Mouse (Mus musculus) heart, embryonic 16.5 days (tissue): Measurements from ENCODE around the gene Macrod2. TPM values are rescaled to one million over a fixed set of nuclear protein-coding genes. Genes with fewer than 3 reads are reported as not detected.

Source experiments
- ATAC-seq: fragments of 200-750 bp; cut with Nextera tagmentation; replicated peaks from 2 replicates; pipeline ENCODE4 v1.8.0; 2017; ENCODE audit warnings: moderate number of reproducible peaks; ENCODE audit not compliant: insufficient read depth, low FRiP score; ENCODE audit errors: extremely low read depth
- H3K27ac ChIP-seq: fragments of 300-500 bp; sonication (generic); 2 replicates; pipeline ENCODE4 v1.5.1; 2014; ENCODE audit warnings: mild to moderate bottlenecking, low read length, control low read depth, moderate library complexity
- H3K27me3 ChIP-seq: fragments of 300-500 bp; sonication (generic); 2 replicates; pipeline ENCODE4 v1.6.1; 2014; ENCODE audit warnings: low read length, mixed read lengths; ENCODE audit not compliant: control insufficient read depth, insufficient read depth
- H3K36me3 ChIP-seq: fragments of 300-500 bp; sonication (generic); 2 replicates; pipeline ENCODE4 v1.6.1; 2014; ENCODE audit not compliant: control insufficient read depth, insufficient read depth
- H3K4me1 ChIP-seq: fragments of 300-500 bp; sonication (generic); 2 replicates; pipeline ENCODE4 v1.6.1; 2014; ENCODE audit warnings: low read length, mixed read lengths; ENCODE audit not compliant: control insufficient read depth, insufficient read depth
- H3K4me2 ChIP-seq: fragments of 300-500 bp; sonication (generic); 2 replicates; pipeline ENCODE4 v1.6.1; 2014; ENCODE audit warnings: low read depth, mild to moderate bottlenecking, control low read depth, low read length
- H3K4me3 ChIP-seq: fragments of 300-500 bp; sonication (generic); 2 replicates; pipeline ENCODE4 v1.5.1; 2014; ENCODE audit warnings: mild to moderate bottlenecking, control low read depth, low read length
- H3K9ac ChIP-seq: fragments of 300-500 bp; sonication (generic); 2 replicates; pipeline ENCODE4 v1.6.1; 2014; ENCODE audit warnings: low read length, control low read depth
- H3K9me3 ChIP-seq: fragments of 300-500 bp; sonication (generic); replicated peaks from 2 replicates; pipeline ENCODE4 v1.6.1; 2016; ENCODE audit warnings: low read length; ENCODE audit not compliant: control insufficient read depth
- WGBS: fragments of 180-500 bp; shearing (Covaris S2); extraction: QIAGEN DNeasy Blood & Tissue Kit; methylation state at CpG from one replicate; pipeline ENCODE4 v1.1.7; 2014; 5-methylcytosine and 5-hydroxymethylcytosine counted together
- polyA plus RNA-seq: library from polyadenylated mRNA; unstranded; fragments of >200 nt; fragmentation: Nextera tagmentation; extraction: Ambion mirVana; gene quantifications from 2 replicates; pipeline ENCODE4 v1.2.1, GENCODE M21; 2015

Gene Macrod2
- polyA plus RNA-seq, 1 experiment from 2014 or later, result 23.2 TPM

- Histone ChIP-seq H3K4me2 (no peak overlapping the region), H3K4me1 (0 out of 2 replicates have a peak, but pooled peaks cover 3% of the 10 kb centered on the region), H3K27ac (no peak overlapping the region), H3K36me3 (no peaks in the 10 kb centered on the region), H3K9me3 (no peaks in the 10 kb centered on the region), H3K9ac (no peak overlapping the region), H3K27me3 (peaks cover 39% of the 10 kb centered on the region), H3K4me3 (no peak overlapping the region)
- WGBS, result 71% methylated on average over 6 of the region's 6 CpGs
- ATAC-seq, result no peak
These were observed 1603.8 kb downstream of the Macrod2 start for GRCm38 (mm10) chr2:141998901-141999300.

DNA sequence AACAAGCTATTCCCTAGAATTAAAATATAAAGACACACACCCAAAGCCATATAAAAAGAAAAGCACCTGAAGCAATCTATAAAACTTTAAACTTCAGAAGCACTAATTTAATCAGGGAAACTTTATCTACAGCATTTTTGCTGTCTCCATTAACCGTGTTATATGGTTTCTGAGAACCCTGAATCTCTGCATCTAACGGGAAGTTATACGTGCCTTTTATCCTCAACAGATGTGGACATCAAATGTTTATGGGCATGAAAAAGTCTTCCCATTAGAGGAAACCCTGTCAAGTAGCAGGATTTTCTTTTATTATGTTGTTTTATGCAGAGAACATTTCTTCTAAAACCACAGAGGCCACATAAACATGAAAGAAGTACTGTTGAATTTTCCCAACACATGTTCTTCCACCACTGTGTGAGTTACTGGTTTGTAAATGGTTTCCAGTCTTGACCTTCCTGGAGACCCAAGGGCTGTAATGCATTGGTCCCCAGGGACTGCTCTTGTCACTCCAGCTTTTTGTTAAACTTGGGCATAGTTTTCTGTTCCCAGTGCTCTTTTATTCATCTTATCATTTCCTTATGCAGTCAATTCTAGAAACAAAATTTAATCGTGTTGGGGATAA is 1629.5 kb downstream of the Macrod2 start:
- WGBS, result 78% methylated on average over 4 of the region's 4 CpGs
- no peak overlapping the region for H3K27ac ChIP-seq
- H3K36me3 ChIP-seq, result no peaks in the 10 kb centered on the region
- H3K4me2 ChIP-seq, result no peak overlapping the region
- H3K27me3 ChIP-seq, result no peaks in the 10 kb centered on the region
- no peak for ATAC-seq
- H3K9me3 ChIP-seq, result no peaks in the 10 kb centered on the region
- no peak overlapping the region for H3K4me3 ChIP-seq
- no peak overlapping the region for H3K9ac ChIP-seq
- no peaks in the 10 kb centered on the region for H3K4me1 ChIP-seq

DNA sequence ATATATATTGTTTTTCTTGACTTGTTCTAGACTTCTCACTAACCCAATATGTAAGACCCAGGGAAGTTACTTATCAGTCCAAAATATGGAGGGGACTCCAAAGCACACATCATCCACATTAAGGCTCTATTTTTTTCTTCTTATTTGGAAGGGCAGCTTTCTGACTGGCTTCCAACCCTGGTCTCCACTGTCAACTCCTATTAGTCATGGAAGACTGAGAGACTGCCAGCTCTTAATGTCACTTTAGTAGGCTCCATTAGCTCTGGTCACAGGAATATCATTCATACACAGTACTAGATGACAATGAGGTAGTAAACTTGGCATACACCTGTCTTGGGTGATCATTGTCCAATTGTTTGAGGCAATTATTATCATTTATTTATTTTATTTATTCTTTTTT is 1631.6 kb downstream of the Macrod2 start:
- H3K27ac ChIP-seq, result no peak overlapping the region
- ATAC-seq, result no peak
- no peak overlapping the region for H3K4me2 ChIP-seq
- no peak overlapping the region for H3K9ac ChIP-seq
- H3K4me1 ChIP-seq, result no peaks in the 10 kb centered on the region
- no peaks in the 10 kb centered on the region for H3K9me3 ChIP-seq
- no peak overlapping the region for H3K4me3 ChIP-seq
- H3K36me3 ChIP-seq, result no peaks in the 10 kb centered on the region
- H3K27me3 ChIP-seq, result no peaks in the 10 kb centered on the region

GRCm38 (mm10) chr2:142030756-142031646 is 1635.9 kb downstream of the Macrod2 start:
- H3K27ac ChIP-seq, result no peak overlapping the region
- no peaks in the 10 kb centered on the region for H3K4me1 ChIP-seq
- H3K36me3 ChIP-seq, result no peaks in the 10 kb centered on the region
- no peaks in the 10 kb centered on the region for H3K27me3 ChIP-seq
- H3K9ac ChIP-seq, result no peak overlapping the region
- ATAC-seq, result no peak
- no peak overlapping the region for H3K4me3 ChIP-seq
- WGBS, result 65% methylated on average over 10 of the region's 10 CpGs
- no peaks in the 10 kb centered on the region for H3K9me3 ChIP-seq
- H3K4me2 ChIP-seq, result no peak overlapping the region

DNA sequence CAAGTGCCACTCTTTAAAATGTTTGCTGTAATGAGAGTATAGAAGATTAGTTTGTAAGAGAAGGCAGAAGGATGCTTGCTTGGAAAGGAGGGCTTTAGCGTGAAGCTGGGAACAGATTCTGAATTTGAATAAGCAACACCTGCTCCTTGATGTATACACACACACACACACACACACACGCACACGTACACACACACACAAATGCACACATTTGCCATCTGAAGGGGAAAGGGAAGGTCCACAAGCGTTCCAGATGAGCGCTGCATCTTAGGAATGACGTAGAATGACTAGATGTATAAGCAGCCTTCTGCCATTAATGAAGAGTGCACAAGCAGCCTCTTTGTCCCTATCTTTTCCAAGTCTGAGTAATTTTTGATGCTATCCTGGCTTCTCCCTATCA is 1660.5 kb downstream of the Macrod2 start:
- Histone ChIP-seq H3K4me3 (no peak overlapping the region), H3K9ac (no peak overlapping the region), H3K4me1 (peaks cover 2% of the 10 kb centered on the region), H3K27ac (no peak overlapping the region), H3K27me3 (no peaks in the 10 kb centered on the region), H3K4me2 (no peak overlapping the region), H3K36me3 (no peaks in the 10 kb centered on the region), H3K9me3 (no peaks in the 10 kb centered on the region)
- 89% methylated on average over 6 of the region's 6 CpGs for WGBS
- ATAC-seq, result no peak

GRCm38 (mm10) chr2:142057889-142058750 is 1663.0 kb downstream of the Macrod2 start:
- Histone ChIP-seq H3K4me3 (peak overlapping the region; percentile 32), H3K36me3 (no peaks in the 10 kb centered on the region), H3K27me3 (no peaks in the 10 kb centered on the region), H3K4me1 (peaks cover 2% of the 10 kb centered on the region), H3K9ac (peak overlapping the region; percentile 52; the same call in 1 of the 2 replicates), H3K9me3 (no peaks in the 10 kb centered on the region), H3K4me2 (peak overlapping the region; percentile 59), H3K27ac (peak overlapping the region; percentile 66)
- 25% methylated on average over 14 of the region's 14 CpGs for WGBS
- ATAC-seq, result peak; percentile 85

DNA sequence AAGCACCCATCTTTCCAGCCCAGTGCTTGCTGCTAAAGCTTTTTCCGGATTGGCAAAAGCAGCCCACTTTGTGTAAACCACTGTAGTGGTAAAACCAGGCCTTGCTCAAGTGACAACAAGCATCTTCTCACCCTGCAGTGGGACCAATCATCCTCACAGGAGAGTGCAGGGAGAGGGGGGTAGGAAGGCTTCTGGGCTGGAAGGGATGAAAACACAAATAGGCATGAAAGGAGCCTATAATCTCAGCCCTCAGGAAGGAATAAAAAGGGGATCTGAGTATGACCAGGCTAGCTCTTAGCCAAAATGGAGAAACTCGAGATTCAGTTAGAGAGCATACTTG is 1663.6 kb downstream of the Macrod2 start:
- Histone ChIP-seq H3K4me1 (peaks cover 2% of the 10 kb centered on the region), H3K9ac (no peak overlapping the region; the same call in 1 of the 2 replicates), H3K4me3 (no peak overlapping the region), H3K9me3 (no peaks in the 10 kb centered on the region), H3K27ac (no peak overlapping the region; the same call in 1 of the 2 replicates), H3K4me2 (peak overlapping the region; percentile 59), H3K36me3 (no peaks in the 10 kb centered on the region), H3K27me3 (no peaks in the 10 kb centered on the region)
- no peak for ATAC-seq
- WGBS, result 49% methylated on average over 2 of the region's 2 CpGs

DNA sequence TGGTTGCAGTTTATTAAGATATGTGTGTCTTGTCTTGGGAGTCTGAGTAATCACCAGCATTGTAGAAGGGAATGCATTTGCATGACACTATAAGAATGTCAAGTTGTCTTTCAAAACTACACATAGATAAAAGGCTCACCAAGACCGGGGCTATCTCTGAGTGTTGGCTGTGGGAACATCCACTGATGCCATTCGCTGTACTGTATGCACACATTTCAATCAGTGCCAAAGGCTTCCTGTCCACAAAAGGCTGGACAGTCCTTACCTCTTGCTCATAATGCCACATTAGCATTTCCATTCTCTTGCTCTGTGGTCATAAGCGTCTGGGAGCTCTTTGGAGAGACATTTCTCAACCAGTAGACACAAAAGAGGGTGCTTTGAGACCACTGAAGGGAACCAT is 1713.8 kb downstream of the Macrod2 start:
- ATAC-seq, result no peak
- H3K4me2 ChIP-seq, result no peak overlapping the region
- H3K9me3 ChIP-seq, result no peaks in the 10 kb centered on the region
- no peak overlapping the region for H3K27ac ChIP-seq
- H3K36me3 ChIP-seq, result no peaks in the 10 kb centered on the region
- 63% methylated on average over 3 of the region's 3 CpGs for WGBS
- peaks cover 2% of the 10 kb centered on the region; the same call in 1 of the 2 replicates for H3K27me3 ChIP-seq
- no peak overlapping the region for H3K4me3 ChIP-seq
- H3K4me1 ChIP-seq, result no peaks in the 10 kb centered on the region
- H3K9ac ChIP-seq, result no peak overlapping the region
